Mouse (Mus musculus) thymus, adult 2 months (tissue): ENCODE measurements at regions not wholly inside any gene's neighbourhood (a gene's known extent, or its start where the extent isn't known, plus 50 kb on each side); places are given as distances from the start of the nearest gene placed in this dataset.
A peak's percentile ranks its signal among the peaks of the same experiment; 100 is the strongest.

Source experiments
- DNase-seq: peaks from one replicate; pipeline ENCODE4 v3.0.0; 2021
- H3K27ac ChIP-seq: fragments of 200-500 bp; 2 replicates; pipeline ENCODE4 v1.5.1; 2012; ENCODE audit warnings: low read length, control low read depth; ENCODE audit not compliant: control insufficient read depth, insufficient read depth
- H3K27me3 ChIP-seq: fragments of 200-500 bp; 2 replicates; pipeline ENCODE4 v1.6.1; 2012; ENCODE audit warnings: mild to moderate bottlenecking, low read length, moderate library complexity, mixed read lengths; ENCODE audit not compliant: control insufficient read depth, insufficient read depth
- H3K36me3 ChIP-seq: fragments of 200-500 bp; 2 replicates; pipeline ENCODE4 v1.6.1; 2012; ENCODE audit warnings: mild to moderate bottlenecking, low read length, moderate library complexity; ENCODE audit not compliant: control insufficient read depth, insufficient read depth
- H3K4me1 ChIP-seq: fragments of 200-500 bp; replicated peaks from 2 replicates; pipeline ENCODE4 v1.6.1; 2012; ENCODE audit warnings: low read length; ENCODE audit not compliant: control insufficient read depth, insufficient read depth
- H3K4me3 ChIP-seq: fragments of 200-500 bp; 2 replicates; pipeline ENCODE4 v1.5.1; 2012; ENCODE audit warnings: mild to moderate bottlenecking, low read length, control low read depth, moderate library complexity; ENCODE audit not compliant: control insufficient read depth, insufficient read depth
- CTCF ChIP-seq: fragments of 200-500 bp; IDR thresholded peaks from 2 replicates; pipeline ENCODE4 v1.5.1; 2012; ENCODE audit warnings: mild to moderate bottlenecking, control low read depth, low read length, moderate library complexity, borderline replicate concordance; ENCODE audit not compliant: control insufficient read depth, poor library complexity, insufficient read depth; ENCODE audit errors: extremely low read depth
- POLR2A ChIP-seq: fragments of 200-500 bp; IDR thresholded peaks from 2 replicates; pipeline ENCODE4 v1.6.1; 2012; ENCODE audit warnings: mild to moderate bottlenecking, low read length, control low read depth, moderate library complexity; ENCODE audit not compliant: control insufficient read depth, poor library complexity, insufficient read depth; ENCODE audit errors: extremely low read depth
- WGBS: fragments of 180-500 bp; shearing (Covaris S2); methylation state at CpG from one replicate; pipeline ENCODE4 v1.1.7; 2018; 5-methylcytosine and 5-hydroxymethylcytosine counted together

- 97% methylated on average over 3 of the region's 3 CpGs for WGBS
- DNase-seq = peak; percentile 29
- Histone ChIP-seq H3K27me3 (no peaks in the 10 kb centered on the region), H3K4me3 (no peak overlapping the region), H3K27ac (no peak overlapping the region), H3K36me3 (no peaks in the 10 kb centered on the region), H3K4me1 (no peaks in the 10 kb centered on the region)
- no peak for TF ChIP-seq CTCF
Measured at GRCm38 (mm10) chr14:58914937-58915336, 227.8 kb downstream of the 1700129C05Rik start.

GRCm38 (mm10) chr14:58910846-58911245 lies 231.8 kb downstream of the 1700129C05Rik start:
- DNase-seq = peak; percentile 35
- no peak for TF ChIP-seq POLR2A
- no peak for TF ChIP-seq CTCF
- 23% methylated on average over 1 of the region's 1 CpGs for WGBS

GRCm38 (mm10) chr14:58907932-58908331 lies 234.8 kb downstream of the 1700129C05Rik start:
- TF ChIP-seq POLR2A = no peak
- TF ChIP-seq CTCF = no peak
- 89% methylated on average over 3 of the region's 3 CpGs for whole genome bisulfite sequencing

More at GRCm38 (mm10) chr14:58910846-58911245, 231.8 kb downstream of the 1700129C05Rik start:
- peak overlapping the region; percentile 88 for H3K27ac ChIP-seq
- H3K4me3 ChIP-seq = no peak overlapping the region
- H3K36me3 ChIP-seq = no peaks in the 10 kb centered on the region
- 0 out of 2 replicates have a peak, but pooled peaks cover 2% of the 10 kb centered on the region for H3K4me1 ChIP-seq
- no peaks in the 10 kb centered on the region for H3K27me3 ChIP-seq

GRCm38 (mm10) chr14:58907359-58907758 lies 235.3 kb downstream of the 1700129C05Rik start:
- Histone ChIP-seq H3K27ac (no peak overlapping the region), H3K4me1 (0 out of 2 replicates have a peak, but pooled peaks cover 2% of the 10 kb centered on the region), H3K4me3 (no peak overlapping the region), H3K36me3 (no peaks in the 10 kb centered on the region), H3K27me3 (no peaks in the 10 kb centered on the region)
- TF ChIP-seq POLR2A = no peak
- no peak for TF ChIP-seq CTCF
- no peak for DNase-seq
- 94% methylated on average over 3 of the region's 3 CpGs for WGBS

More at GRCm38 (mm10) chr14:58907932-58908331, 234.8 kb downstream of the 1700129C05Rik start:
- Histone ChIP-seq H3K27ac (no peak overlapping the region), H3K36me3 (no peaks in the 10 kb centered on the region), H3K4me3 (no peak overlapping the region), H3K27me3 (no peaks in the 10 kb centered on the region), H3K4me1 (0 out of 2 replicates have a peak, but pooled peaks cover 2% of the 10 kb centered on the region)
- no peak for DNase-seq

GRCm38 (mm10) chr14:58906631-58907030 lies 236.1 kb downstream of the 1700129C05Rik start:
- H3K36me3 ChIP-seq = no peaks in the 10 kb centered on the region
- WGBS = 57% methylated on average over 4 of the region's 4 CpGs
- H3K4me1 ChIP-seq = 0 out of 2 replicates have a peak, but pooled peaks cover 2% of the 10 kb centered on the region
- TF ChIP-seq POLR2A = no peak
- no peak for TF ChIP-seq CTCF
- peak; percentile 44 for DNase-seq
- H3K4me3 ChIP-seq = no peak overlapping the region
- H3K27me3 ChIP-seq = no peaks in the 10 kb centered on the region
- no peak overlapping the region for H3K27ac ChIP-seq

- H3K4me3 ChIP-seq = no peak overlapping the region
- H3K36me3 ChIP-seq = no peaks in the 10 kb centered on the region
- H3K27ac ChIP-seq = no peak overlapping the region
- H3K27me3 ChIP-seq = no peaks in the 10 kb centered on the region
- no peak for DNase-seq
- no peak for TF ChIP-seq POLR2A
- TF ChIP-seq CTCF = no peak
- H3K4me1 ChIP-seq = no peaks in the 10 kb centered on the region
- WGBS = 82% methylated on average over 14 of the region's 14 CpGs
Measured at GRCm38 (mm10) chr14:58868176-58868949, 274.3 kb downstream of the 1700129C05Rik start.
